Mouse (Mus musculus) embryonic fibroblast, embryonic 13.5 days (primary cell): ENCODE data around the gene Mfap4.

Source experiments
- CTCF ChIP-seq: IDR thresholded peaks from 2 replicates; pipeline ENCODE4 v1.5.1; 2011; ENCODE audit warnings: mild to moderate bottlenecking, control low read depth, low read length, moderate library complexity, borderline replicate concordance; ENCODE audit not compliant: insufficient read depth
- POLR2A ChIP-seq: IDR thresholded peaks from 2 replicates; pipeline ENCODE4 v1.6.1; 2011; ENCODE audit warnings: low read depth, mild to moderate bottlenecking, control low read depth, low read length, moderate library complexity

DNA sequence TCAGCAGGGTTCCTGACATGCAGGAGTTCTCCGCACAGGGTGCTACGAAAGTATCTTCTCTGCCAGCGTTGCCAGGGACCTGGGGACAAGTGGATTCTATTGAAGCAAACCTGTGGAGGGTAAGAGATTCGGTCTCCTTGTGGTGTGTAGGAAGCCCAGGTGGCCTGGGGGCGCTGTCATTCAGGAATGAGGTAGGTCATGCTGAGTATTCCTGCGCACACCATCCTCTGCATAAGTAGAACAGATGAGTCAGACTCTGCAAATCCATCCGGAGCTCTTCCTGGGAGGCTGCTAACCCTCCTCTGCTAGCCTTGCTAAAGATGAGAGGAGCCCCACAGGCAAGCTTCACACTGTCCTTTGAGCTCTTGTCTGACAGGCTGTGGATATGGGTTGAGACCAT, 43.6 kb upstream of the Mfap4 start:
- no peak for TF ChIP-seq POLR2A
- no peak for TF ChIP-seq CTCF
